Mouse (Mus musculus): Measurements from ENCODE around the gene Pln.

The Pln gene

GRCm38 (mm10) chr10:53337162-53337923 is at the start of gene Pln:
Gene Pln, plus strand, starts transcription at chr10:53337667.
- Histone ChIP-seq H3K36me3 (ENCODE audit: control insufficient read depth, insufficient read depth, low read length, poor library complexity, severe bottlenecking) (no peaks in the 10 kb centered on the region), H3K27me3 (ENCODE audit: control insufficient read depth, insufficient read depth, low read length, poor library complexity, severe bottlenecking) (no peaks in the 10 kb centered on the region)
- no peak for DNase-seq (ENCODE audit: low read depth, low spot score)

DNA sequence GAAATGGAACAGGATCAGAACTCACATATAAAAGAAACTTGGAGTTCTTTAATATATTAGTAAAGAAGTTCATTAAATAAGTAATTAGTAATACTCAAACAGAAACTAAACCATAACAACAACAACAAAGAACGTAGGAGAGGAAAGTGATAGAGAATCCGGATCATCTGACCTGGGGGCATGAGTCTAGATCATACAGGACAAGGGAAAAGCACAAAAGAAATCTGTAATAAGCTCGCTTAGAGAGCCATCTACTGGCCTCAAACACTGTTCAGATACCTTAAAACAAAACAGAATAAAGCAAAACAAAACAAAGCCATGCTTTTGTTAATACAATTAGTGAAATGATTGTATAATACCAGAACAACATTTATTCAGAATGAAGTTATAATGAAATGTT is 31.6 kb upstream of the Pln start:
- no peaks in the 10 kb centered on the region for H3K36me3 ChIP-seq (ENCODE audit: control insufficient read depth, insufficient read depth, low read length, poor library complexity, severe bottlenecking)
- no peaks in the 10 kb centered on the region for H3K27me3 ChIP-seq (ENCODE audit: control insufficient read depth, insufficient read depth, low read length, poor library complexity, severe bottlenecking)
- DNase-seq (ENCODE audit: low read depth, low spot score) = no peak

- Histone ChIP-seq H3K27me3 (ENCODE audit: control insufficient read depth, insufficient read depth, low read length, poor library complexity, severe bottlenecking) (no peaks in the 10 kb centered on the region), H3K36me3 (ENCODE audit: control insufficient read depth, insufficient read depth, low read length, poor library complexity, severe bottlenecking) (no peaks in the 10 kb centered on the region)
- DNase-seq (ENCODE audit: low read depth, low spot score) = no peak
These were observed 30.8 kb upstream of the Pln start for GRCm38 (mm10) chr10:53306674-53307073.

DNA sequence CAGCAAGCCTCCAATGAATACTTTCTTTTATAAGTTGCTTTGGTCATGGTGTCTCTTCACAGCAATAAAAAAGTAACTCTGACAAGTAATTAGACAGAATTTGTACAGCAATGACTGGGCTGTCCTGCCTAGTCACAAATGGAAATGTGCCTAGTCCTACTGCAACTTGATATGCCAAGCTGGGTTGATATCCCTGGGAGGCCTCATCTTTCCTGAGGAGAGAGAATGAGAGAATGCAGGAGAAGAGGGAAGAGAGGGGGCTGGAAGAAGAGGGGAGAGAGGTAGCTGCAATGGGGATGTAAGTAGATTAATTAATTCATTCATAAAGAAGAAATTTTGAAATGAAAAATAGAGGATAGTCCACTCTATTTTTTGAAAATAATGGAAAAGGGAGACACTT is 14.1 kb upstream of the Pln start:
- H3K36me3 ChIP-seq (ENCODE audit: control insufficient read depth, insufficient read depth, low read length, poor library complexity, severe bottlenecking) = no peaks in the 10 kb centered on the region
- no peaks in the 10 kb centered on the region for H3K27me3 ChIP-seq (ENCODE audit: control insufficient read depth, insufficient read depth, low read length, poor library complexity, severe bottlenecking)
- DNase-seq (ENCODE audit: low read depth, low spot score) = no peak

DNA sequence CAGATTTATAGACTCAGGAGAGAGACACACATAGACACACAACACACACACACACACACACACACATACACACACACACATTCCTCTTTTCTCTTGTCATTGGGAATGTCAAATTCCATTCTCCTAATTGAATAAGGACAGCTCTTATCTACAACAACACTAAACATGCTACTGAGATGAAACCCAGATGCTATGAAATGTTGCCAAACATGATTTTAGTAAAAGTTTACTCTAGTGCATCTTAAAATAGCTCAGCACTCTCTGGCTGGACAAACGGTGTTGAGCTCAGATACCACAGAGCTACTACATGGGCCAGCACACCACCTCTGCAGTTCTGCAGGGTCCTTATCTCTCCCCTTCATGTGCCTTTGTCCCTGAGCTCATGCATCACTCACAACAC is 12.8 kb upstream of the Pln start:
- Histone ChIP-seq H3K27me3 (ENCODE audit: control insufficient read depth, insufficient read depth, low read length, poor library complexity, severe bottlenecking) (no peaks in the 10 kb centered on the region), H3K36me3 (ENCODE audit: control insufficient read depth, insufficient read depth, low read length, poor library complexity, severe bottlenecking) (no peaks in the 10 kb centered on the region)
- DNase-seq (ENCODE audit: low read depth, low spot score) = no peak

DNA sequence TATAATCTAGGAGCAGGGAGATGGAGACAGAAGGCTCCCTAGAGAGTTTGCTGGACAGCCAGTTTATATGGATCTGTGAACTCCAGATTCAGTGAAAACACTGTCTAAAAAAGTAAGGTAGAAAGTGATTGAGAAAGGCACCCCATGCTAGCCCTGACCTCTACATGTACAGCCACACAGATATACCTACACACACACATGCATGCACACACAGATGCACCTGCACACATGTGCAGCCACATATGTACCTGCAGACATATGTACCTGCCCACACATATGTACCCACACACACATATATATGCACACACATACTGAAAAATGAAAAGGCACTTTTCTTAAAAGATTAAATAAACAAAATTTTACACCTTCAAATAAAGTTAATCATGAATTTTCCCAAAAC is 11.1 kb upstream of the Pln start:
- DNase-seq (ENCODE audit: low read depth, low spot score) = no peak
- Histone ChIP-seq H3K27me3 (ENCODE audit: control insufficient read depth, insufficient read depth, low read length, poor library complexity, severe bottlenecking) (no peaks in the 10 kb centered on the region), H3K36me3 (ENCODE audit: control insufficient read depth, insufficient read depth, low read length, poor library complexity, severe bottlenecking) (no peaks in the 10 kb centered on the region)

DNA sequence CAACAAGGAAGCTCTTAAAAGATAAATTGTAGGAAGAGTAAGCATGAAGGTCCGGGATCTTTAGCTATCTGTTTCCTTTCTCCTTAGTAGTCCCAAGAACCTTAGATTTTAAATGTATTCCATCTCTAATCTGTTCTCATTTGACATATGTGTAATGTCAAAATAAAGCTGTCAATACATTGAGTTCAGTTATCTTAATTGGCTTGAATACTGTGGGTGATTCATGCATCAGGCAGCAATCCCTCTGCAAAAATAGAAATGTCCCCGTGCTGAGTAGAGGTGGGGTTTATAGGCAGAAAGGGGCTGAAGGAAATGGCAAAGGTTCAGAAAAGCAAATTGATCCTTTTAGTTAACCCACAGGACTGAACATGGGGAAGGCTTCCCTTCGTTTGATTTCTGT is 8.2 kb upstream of the Pln start:
- DNase-seq (ENCODE audit: low read depth, low spot score) = no peak
- no peaks in the 10 kb centered on the region for H3K27me3 ChIP-seq (ENCODE audit: control insufficient read depth, insufficient read depth, low read length, poor library complexity, severe bottlenecking)
- no peaks in the 10 kb centered on the region for H3K36me3 ChIP-seq (ENCODE audit: control insufficient read depth, insufficient read depth, low read length, poor library complexity, severe bottlenecking)

- no peak for DNase-seq (ENCODE audit: low read depth, low spot score)
- H3K27me3 ChIP-seq (ENCODE audit: control insufficient read depth, insufficient read depth, low read length, poor library complexity, severe bottlenecking) = no peaks in the 10 kb centered on the region
- H3K36me3 ChIP-seq (ENCODE audit: control insufficient read depth, insufficient read depth, low read length, poor library complexity, severe bottlenecking) = no peaks in the 10 kb centered on the region
These were observed 4.7 kb upstream of the Pln start for GRCm38 (mm10) chr10:53332752-53333151.

- H3K36me3 ChIP-seq (ENCODE audit: control insufficient read depth, insufficient read depth, low read length, poor library complexity, severe bottlenecking) = no peaks in the 10 kb centered on the region
- DNase-seq (ENCODE audit: low read depth, low spot score) = no peak
- no peaks in the 10 kb centered on the region for H3K27me3 ChIP-seq (ENCODE audit: control insufficient read depth, insufficient read depth, low read length, poor library complexity, severe bottlenecking)
These were observed 2.2 kb upstream of the Pln start for GRCm38 (mm10) chr10:53335266-53335665.

DNA sequence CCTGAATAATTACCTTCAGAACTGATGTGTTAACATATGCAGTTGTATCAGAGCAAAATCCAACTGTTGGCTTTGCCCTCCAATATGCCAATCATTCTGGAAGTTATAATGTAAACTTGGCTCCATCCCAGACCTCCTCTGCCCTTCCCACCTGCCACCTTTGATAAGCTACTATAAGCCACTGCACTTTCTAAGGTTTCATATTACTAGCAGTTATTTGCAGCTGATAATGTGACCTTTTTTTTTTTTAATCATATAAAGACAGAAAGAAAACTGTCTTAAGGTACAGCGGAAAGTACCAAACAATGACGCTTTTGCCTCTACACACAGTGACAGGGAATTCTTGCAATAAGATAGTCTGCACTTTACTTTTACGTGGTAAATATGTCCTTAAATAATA is 1.5 kb upstream of the Pln start:
- Histone ChIP-seq H3K27me3 (ENCODE audit: control insufficient read depth, insufficient read depth, low read length, poor library complexity, severe bottlenecking) (no peaks in the 10 kb centered on the region), H3K36me3 (ENCODE audit: control insufficient read depth, insufficient read depth, low read length, poor library complexity, severe bottlenecking) (no peaks in the 10 kb centered on the region)
- DNase-seq (ENCODE audit: low read depth, low spot score) = no peak

DNA sequence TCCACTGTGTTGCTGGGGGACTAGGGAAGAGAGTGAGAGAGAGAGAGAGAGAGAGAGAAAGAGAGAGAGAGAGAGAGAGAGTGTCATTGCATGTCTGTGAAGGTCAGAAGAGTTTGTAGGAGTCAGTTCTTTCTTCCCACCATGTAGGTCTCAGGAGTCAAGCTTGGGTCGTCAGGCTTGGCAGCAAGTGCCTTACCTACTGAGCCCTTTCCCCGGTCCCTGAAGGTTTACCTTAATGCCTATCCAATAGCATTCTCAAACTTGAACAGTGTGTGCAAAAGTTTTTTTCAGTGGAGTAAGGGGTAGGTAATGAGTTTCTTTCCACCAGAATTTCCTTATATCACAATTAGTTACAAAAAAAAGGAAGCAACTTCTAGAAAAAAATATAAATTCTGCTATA is 1.6 kb downstream of the Pln start:
- no peaks in the 10 kb centered on the region for H3K27me3 ChIP-seq (ENCODE audit: control insufficient read depth, insufficient read depth, low read length, poor library complexity, severe bottlenecking)
- H3K36me3 ChIP-seq (ENCODE audit: control insufficient read depth, insufficient read depth, low read length, poor library complexity, severe bottlenecking) = no peaks in the 10 kb centered on the region
- no peak for DNase-seq (ENCODE audit: low read depth, low spot score)

DNA sequence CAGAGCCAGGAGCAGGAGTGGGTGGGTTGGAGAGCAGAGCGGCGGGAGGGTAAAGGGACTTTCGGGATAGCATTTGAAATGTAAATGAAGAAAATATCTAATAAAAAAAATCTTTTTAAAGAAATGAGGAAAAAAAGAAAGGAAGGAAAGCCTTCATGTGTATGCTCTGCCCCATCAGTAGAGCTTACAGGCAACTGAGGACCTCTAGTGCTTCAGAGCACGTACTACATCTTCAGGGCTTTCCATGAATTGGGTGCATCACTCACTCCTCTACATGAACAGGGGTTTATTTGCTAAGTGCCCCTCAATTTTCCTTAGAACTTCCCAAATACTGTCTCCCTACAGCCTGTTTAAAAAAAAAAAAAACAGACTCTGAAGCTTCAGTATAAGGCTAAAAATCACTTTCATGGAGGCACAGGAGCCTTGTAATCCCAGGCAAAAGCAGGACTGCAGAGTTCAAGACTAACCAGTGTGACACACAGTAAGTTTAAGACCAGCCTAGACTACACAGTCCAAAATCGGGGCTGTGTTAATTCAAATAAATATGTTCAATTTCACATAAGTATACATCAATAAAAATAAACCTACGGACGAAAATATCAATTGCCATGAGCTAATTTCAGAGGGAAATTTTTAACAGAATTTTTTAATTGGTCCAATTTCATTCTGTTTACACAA is 4.0 kb downstream of the Pln start:
- H3K27me3 ChIP-seq (ENCODE audit: control insufficient read depth, insufficient read depth, low read length, poor library complexity, severe bottlenecking) = no peaks in the 10 kb centered on the region
- peak; percentile 10 for DNase-seq (ENCODE audit: low read depth, low spot score)
- no peaks in the 10 kb centered on the region for H3K36me3 ChIP-seq (ENCODE audit: control insufficient read depth, insufficient read depth, low read length, poor library complexity, severe bottlenecking)

DNA sequence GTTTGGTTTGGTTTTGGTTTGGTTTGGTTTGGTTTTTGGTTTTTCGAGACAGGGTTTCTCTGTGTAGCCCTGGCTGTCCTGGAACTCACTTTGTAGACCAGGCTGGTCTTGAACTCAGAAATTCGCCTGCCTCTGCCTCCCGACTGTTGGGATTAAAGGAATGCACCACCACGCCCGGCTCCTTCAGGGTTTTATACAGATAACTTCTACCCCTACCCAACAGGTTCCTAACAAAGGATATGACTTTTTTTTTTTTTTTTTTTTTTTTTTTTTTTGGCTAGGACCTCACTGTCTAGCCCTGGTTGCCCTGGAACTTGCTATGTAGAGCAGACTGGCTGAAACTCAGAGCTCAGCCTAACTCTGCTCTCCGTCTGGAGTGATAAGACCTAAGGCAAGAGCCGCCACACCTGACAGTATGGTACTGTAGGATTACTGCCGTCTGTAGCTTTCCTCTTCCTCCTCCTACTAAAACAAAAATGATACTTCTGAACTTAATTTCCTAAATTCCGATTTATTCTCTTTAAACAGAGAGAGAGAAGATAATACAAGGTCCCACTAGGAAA is 4.8 kb downstream of the Pln start:
- Histone ChIP-seq H3K36me3 (ENCODE audit: control insufficient read depth, insufficient read depth, low read length, poor library complexity, severe bottlenecking) (no peaks in the 10 kb centered on the region), H3K27me3 (ENCODE audit: control insufficient read depth, insufficient read depth, low read length, poor library complexity, severe bottlenecking) (no peaks in the 10 kb centered on the region)
- no peak for DNase-seq (ENCODE audit: low read depth, low spot score)

- Histone ChIP-seq H3K27me3 (ENCODE audit: control insufficient read depth, insufficient read depth, low read length, poor library complexity, severe bottlenecking) (no peaks in the 10 kb centered on the region), H3K36me3 (ENCODE audit: control insufficient read depth, insufficient read depth, low read length, poor library complexity, severe bottlenecking) (no peaks in the 10 kb centered on the region)
- DNase-seq (ENCODE audit: low read depth, low spot score) = no peak
These were observed 5.9 kb downstream of the Pln start for GRCm38 (mm10) chr10:53343384-53343783.

GRCm38 (mm10) chr10:53343865-53344264 is 6.4 kb downstream of the Pln start:
- DNase-seq (ENCODE audit: low read depth, low spot score) = peak; percentile 20

More at GRCm38 (mm10) chr10:53343865-53344264, 6.4 kb downstream of the Pln start:
- Histone ChIP-seq H3K36me3 (ENCODE audit: control insufficient read depth, insufficient read depth, low read length, poor library complexity, severe bottlenecking) (no peaks in the 10 kb centered on the region), H3K27me3 (ENCODE audit: control insufficient read depth, insufficient read depth, low read length, poor library complexity, severe bottlenecking) (no peaks in the 10 kb centered on the region)
